Mouse (Mus musculus): ENCODE measurements at regions not wholly inside any gene's neighbourhood (a gene's known extent, or its start where the extent isn't known, plus 50 kb on each side); places are given as distances from the start of the nearest gene placed in this dataset.

GRCm38 (mm10) chr4:142855635-142856034 lies 357.2 kb downstream of the Prdm2 start:
- no peak for DNase-seq

DNA sequence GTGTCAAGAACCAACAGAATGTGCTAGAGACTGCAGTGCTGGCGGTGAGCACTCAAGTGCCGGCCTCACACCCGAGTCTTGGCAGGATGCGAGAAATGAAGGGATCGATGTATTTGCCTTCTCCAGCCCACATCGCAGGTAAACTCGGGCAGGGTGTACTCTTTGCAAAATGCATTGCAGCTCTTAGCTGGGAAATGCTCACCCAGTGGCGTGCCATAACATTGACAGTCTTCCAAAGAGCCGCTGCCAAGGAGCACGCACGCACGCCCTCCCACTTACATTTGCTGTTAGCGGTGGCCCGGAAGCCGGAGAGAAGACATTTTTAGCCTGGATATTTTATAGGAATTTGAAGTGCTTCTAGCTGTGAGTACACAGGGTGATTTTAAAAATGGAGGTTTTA lies 358.9 kb downstream of the Prdm2 start:
- no peak for DNase-seq

DNA sequence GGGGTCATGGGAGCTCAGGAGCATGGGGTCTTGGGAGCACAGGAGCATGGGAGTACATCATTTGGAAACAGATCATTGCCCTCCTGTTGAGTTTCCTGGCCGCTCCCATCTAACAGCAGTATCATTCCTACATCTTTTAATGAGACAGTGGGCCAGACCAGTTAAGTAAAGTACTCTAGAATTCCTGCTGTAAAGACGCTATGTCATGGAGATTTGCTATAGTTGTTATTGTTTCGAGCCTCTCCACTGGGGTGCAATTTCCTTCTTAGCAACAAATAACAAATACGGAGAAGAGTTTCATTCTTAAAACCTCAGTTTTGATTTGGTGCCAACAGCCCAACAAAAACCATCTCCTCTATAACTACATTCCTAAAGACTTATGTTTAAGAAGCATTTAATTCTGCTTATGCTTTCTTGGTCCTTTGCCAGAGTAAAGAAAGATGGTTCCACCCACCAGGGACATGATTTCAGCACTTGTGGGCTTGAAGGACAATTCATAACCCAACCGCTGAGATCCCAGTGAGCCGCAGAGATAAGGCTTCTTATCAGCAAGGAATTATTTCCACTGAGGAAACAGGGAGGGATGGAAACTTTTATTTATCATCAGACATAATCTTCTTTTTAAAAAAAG lies 367.6 kb downstream of the Prdm2 start:
- no peak for DNase-seq

- no peak for DNase-seq
These were observed 373.3 kb downstream of the Prdm2 start for GRCm38 (mm10) chr4:142839540-142839939.

- DNase-seq, result peak; percentile 12 to 28
These were observed 374.3 kb downstream of the Prdm2 start for GRCm38 (mm10) chr4:142838363-142838964.

- no peak for DNase-seq
These were observed 375.2 kb downstream of the Prdm2 start for GRCm38 (mm10) chr4:142837636-142838035.

GRCm38 (mm10) chr4:142829711-142830110 lies 383.1 kb downstream of the Prdm2 start:
- no peak for DNase-seq

DNA sequence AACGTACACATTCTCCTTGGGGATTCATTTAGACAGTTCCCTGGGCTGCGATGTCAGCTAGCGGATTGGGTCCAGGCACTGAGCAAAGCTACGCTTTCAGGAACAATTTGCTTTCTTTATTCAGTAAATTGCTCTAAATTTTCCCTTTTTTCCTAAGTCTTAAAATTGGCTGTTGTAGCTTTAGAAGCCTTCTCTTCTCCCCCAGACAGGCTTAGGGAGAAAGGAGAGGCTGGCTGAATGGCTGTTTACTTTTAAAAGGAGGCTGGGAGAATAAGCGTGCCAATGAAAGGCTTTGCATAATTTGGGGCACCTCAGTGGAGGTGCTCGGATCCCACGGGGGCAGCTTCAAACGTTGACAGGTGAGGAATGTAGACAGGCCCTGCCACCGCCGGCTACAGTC lies 383.8 kb downstream of the Prdm2 start:
- no peak for DNase-seq

- no peak for DNase-seq
These were observed 386.4 kb downstream of the Prdm2 start for GRCm38 (mm10) chr4:142826250-142826893.

- no peak for DNase-seq
These were observed 387.0 kb downstream of the Prdm2 start for GRCm38 (mm10) chr4:142825786-142826185.

- DNase-seq, result no peak
These were observed 394.4 kb downstream of the Prdm2 start for GRCm38 (mm10) chr4:142818440-142818839.

GRCm38 (mm10) chr4:142816986-142817385 lies 395.8 kb downstream of the Prdm2 start:
- no peak for DNase-seq

- no peak for DNase-seq
These were observed 409.0 kb downstream of the Prdm2 start for GRCm38 (mm10) chr4:142803819-142804218.

DNA sequence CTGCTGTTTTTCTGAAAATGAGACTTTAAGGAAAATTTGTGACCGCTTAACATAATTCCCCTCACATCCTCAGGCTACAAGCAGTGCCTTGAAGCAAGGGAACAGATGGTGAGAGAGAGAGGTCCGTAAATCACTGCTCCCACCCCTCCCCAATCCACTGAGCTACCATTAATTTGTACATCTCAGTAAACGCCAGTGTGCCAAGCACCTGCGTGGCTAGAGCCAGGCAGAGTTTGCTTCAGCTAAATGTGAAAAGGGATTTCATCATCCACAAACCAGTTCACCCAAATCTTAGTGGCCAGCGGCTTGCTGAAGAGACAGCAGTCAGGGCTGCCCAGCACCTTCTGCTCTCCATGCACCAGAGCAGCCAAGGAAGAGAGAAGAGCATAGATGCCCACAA lies 413.5 kb downstream of the Prdm2 start:
- DNase-seq, result no peak

DNA sequence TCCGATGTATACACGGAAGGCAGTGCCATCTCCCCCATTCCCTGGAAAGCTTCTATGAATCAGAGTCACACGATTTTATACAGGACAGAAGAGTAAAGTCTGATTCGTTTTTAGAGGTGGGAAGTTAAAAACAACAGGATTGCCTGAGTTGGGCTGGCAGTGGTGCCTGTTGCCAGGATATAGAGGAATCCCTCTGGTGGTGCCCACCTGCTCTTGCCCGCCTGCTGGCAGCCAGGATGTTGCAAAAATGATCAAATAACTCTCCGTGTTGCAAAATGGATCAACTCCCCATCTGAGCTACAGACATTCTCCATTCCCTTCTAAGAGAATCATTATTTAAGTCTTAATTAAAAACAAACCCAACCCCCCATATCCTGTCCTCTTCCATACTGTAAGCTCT lies 414.0 kb downstream of the Prdm2 start:
- no peak for DNase-seq

GRCm38 (mm10) chr4:142792606-142792970 lies 420.2 kb downstream of the Prdm2 start:
- no peak for DNase-seq

GRCm38 (mm10) chr4:142791823-142792605 lies 420.8 kb downstream of the Prdm2 start:
- no peak for DNase-seq

- no peak for DNase-seq
These were observed 423.7 kb downstream of the Prdm2 start for GRCm38 (mm10) chr4:142789048-142789447.

DNA sequence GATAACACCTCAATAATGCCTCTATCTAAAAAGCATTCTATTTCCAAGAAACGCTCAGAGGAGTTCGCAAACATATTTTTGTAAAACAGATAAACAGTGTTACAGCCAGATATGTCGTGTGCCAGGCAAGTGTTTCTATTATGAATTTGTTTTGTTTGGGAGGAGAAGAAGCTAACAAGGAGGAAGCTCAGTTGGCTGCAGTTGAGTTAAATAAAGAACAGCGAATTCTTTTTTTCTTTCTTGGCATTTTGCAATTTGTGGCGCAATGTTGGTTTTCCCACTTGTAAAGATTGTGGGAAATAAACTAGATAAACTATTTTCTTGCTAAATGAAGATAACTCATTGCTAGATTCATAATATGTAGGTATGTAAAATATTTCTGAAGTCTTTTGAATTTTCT lies 427.4 kb downstream of the Prdm2 start:
- no peak for DNase-seq

DNA sequence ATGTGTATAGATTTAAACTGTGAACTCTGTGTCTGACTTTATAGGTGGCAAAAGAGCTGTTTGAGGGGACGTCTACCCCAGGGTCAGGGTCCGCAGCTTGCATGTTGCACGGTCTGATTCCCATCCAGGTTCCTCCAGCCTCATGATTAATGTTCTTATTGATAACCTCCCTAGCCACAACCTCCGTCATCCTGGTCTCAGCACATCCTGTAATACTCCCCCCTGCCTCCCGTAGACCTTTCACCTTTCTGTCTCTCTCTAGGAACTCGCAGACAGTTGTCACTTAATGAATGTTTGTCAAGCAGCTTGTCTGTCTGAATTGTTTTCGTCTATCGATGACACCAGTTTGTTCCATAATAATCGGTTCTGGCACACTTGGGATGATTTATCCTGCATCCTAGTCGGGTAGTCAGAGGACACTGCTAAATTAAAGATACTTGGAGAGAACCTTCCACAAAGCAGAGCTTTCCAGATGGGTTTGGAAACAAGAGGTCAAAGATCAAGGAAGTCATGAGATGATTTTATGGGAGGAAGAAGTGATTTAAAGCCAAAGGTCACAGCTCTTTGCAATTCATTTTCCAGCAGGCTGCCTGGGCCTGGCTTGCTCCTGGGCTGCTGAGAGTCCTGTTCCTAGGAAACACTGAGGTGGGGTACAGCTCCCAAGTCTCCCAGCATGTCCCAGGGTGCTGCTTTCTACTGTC lies 435.9 kb downstream of the Prdm2 start:
- DNase-seq, result peak; percentile 14 to 62

DNA sequence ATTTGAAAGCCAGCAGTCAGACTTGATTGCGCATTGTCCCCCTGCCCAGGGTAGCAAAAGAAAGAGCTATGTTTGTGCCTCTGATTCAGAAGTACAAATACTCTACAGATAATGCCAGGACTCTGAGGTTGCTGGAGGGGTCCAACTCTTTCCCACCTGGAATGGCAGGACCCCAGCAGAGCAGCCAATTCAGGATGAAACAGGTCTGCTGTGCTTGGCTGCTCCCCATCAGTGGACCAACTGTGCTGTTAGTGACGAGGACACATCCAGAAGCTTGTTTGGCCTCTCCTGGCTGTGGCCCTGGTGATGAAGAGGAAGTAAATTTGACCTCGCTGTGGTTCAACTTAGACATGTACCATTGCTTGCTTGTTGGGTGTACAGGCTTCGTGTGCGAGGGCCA lies 437.8 kb downstream of the Prdm2 start:
- DNase-seq, result no peak

GRCm38 (mm10) chr4:142773651-142774151 lies 439.1 kb downstream of the Prdm2 start:
- peak; percentile 29 to 61 for DNase-seq
